Mouse (Mus musculus): ENCODE results near the gene Dok1. TPM values are rescaled to one million over a fixed set of nuclear protein-coding genes. Genes with fewer than 3 reads are reported as not detected.

Dok1 gene
- polyA plus RNA-seq, 1 experiment from 2014 or later: 30.0 TPM

DNA sequence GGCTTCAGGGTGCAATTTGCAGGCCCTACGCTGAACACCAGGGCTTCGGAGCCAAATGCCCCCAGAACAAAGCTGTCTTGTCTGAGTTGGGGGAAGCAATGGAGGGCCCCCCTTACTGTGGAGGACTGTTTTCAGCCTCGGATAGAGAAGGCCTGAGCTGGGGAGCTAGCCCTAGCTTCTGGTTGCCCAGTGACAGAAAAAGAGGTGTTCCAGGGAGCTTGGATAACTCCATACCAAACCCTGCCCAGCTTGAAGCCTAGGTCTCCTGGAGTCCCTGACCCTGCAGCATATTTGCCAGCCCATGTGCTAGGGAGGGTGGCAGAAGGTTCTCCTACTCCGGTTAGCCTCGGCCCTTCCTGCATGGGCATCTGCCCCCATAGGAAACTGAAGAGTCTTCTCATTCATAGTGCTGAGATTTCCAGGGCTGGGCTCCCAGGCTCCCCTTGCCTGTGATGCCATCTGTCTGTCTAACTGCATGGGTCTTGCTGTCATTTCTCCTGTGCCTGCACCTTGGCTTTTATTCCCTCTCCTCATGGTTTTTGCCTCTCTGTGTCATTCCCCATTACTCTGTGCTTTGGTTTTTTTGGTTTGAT lies 1.3 kb upstream of the Dok1 start:
- WGBS (ENCODE audit: missing documents): 95% methylated on average over 5 of the region's 5 CpGs
- Histone ChIP-seq H3K79me2 (ENCODE audit: inconsistent target) (peaks cover 25% of the 10 kb centered on the region), H3K4me3 (ENCODE audit: inconsistent target) (peak overlapping the region; percentile 99), H3K36me3 (ENCODE audit: inconsistent target) (peaks cover 24% of the 10 kb centered on the region; the same call in 1 of the 2 replicates), H3K27ac (0 out of 2 replicates have a peak overlapping the region, but pooled peaks have one; percentile 95)

DNA sequence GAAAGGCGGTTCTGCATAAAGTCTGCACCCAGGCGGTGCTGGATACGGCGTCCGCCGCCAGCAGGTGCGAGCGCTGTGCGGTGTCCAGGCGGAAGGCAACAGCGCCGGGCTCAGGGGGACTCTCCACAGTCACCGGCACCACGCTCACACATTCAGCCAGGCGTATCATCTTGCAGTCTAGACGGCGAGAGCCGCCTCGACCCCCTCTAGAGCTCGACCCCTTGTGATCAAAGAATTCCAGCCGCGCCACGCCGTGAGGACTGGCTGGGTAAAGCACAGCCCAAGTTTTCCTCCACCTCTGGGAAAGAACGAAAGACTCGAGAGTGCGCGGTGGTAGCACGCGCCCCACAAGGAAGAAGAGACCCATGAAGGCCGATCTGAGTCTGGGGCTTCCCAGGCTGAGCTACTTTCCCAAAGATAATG lies 491 bp downstream of the Dok1 start:
- Histone ChIP-seq H3K79me2 (ENCODE audit: inconsistent target) (peaks cover 25% of the 10 kb centered on the region), H3K27ac (peak overlapping the region; percentile 95), H3K36me3 (ENCODE audit: inconsistent target) (peaks cover 24% of the 10 kb centered on the region; the same call in 1 of the 2 replicates), H3K4me3 (ENCODE audit: inconsistent target) (peak overlapping the region; percentile 99)
- WGBS (ENCODE audit: missing documents): 1% methylated on average over 31 of the region's 31 CpGs

DNA sequence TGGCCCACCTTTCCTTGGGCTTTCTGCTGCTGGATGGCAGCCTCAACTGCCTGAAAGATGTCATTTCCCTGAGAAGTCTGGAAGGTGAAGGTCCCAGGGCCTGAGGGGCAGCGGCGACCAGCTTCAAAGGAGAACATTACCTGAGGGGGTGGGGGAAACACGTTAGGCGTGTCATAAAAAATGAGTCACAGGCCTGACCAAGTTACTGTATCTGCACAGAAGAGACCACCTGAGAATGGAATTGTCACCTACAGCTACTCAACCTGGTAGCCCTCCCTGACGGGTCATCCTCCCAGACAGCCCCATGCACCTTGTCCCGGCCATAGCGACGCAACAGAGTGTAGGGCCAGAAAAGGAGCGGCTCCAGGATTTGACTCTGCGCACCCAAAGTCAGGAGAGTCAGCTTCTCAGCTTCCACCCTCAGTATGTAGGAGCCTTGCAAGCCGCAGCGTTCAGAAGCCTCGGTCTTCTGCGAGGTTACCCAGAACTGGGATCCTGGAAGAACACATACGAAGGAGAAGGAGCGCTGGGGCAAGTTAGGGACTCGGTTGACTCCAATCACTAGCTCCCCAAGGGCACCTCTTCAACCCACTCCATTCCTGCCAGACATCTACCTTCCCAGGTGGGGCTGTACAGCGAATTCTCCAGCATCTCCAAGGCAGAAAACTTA lies 1.2 kb downstream of the Dok1 start:
- H3K4me3 ChIP-seq (ENCODE audit: inconsistent target): peak overlapping the region; percentile 99
- peaks cover 24% of the 10 kb centered on the region; the same call in 1 of the 2 replicates for H3K36me3 ChIP-seq (ENCODE audit: inconsistent target)
- WGBS (ENCODE audit: missing documents): 78% methylated on average over 16 of the region's 18 CpGs
- H3K79me2 ChIP-seq (ENCODE audit: inconsistent target): peaks cover 25% of the 10 kb centered on the region
- H3K27ac ChIP-seq: peak overlapping the region; percentile 95

DNA sequence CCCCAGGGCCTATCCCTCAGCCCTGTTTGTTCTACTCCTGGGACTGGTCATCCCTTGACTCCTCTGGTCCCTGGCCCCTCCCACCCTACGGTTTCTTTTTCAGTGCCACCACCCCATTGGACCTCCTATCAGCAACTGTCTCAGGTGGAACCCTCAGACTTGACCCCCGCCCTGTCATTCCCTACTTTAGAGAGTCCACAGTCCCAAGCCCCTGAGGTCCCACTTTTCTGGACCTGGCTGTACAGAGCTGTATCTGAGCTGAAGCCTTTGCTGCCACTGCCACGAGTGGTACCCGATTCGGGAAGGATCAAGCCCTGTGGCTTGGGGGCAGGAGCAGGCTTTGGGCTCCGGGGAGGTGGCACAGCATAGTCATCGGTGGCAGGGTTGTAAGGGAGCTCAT lies 2.2 kb downstream of the Dok1 start:
- Histone ChIP-seq H3K79me2 (ENCODE audit: inconsistent target) (peaks cover 25% of the 10 kb centered on the region), H3K4me3 (ENCODE audit: inconsistent target) (no peak overlapping the region), H3K36me3 (ENCODE audit: inconsistent target) (peaks cover 24% of the 10 kb centered on the region; the same call in 1 of the 2 replicates), H3K27ac (no peak overlapping the region)
- WGBS (ENCODE audit: missing documents): 91% methylated on average over 7 of the region's 7 CpGs

DNA sequence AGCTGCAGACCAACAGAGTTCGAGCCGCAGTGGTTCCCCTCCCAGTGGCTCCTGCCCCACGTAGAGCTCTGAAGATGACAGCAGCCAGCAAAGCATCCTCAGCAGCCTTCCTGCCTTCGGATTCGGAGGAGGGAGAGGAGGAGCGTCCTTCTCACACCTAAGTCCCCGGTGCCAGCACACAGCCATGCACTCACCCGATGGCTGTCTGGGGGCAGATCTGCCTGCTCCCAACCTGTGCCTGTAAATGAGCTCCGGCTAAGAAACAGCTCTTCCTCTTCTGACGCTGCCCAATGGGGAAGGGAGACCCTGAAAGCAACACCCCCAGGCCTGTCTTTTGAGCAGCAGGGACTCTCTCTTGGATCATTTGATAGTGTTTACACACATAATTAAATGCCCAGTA lies 3.5 kb downstream of the Dok1 start:
- peaks cover 24% of the 10 kb centered on the region; the same call in 1 of the 2 replicates for H3K36me3 ChIP-seq (ENCODE audit: inconsistent target)
- no peak overlapping the region for H3K27ac ChIP-seq
- WGBS (ENCODE audit: missing documents): 90% methylated on average over 10 of the region's 10 CpGs
- H3K4me3 ChIP-seq (ENCODE audit: inconsistent target): no peak overlapping the region
- H3K79me2 ChIP-seq (ENCODE audit: inconsistent target): peaks cover 25% of the 10 kb centered on the region

DNA sequence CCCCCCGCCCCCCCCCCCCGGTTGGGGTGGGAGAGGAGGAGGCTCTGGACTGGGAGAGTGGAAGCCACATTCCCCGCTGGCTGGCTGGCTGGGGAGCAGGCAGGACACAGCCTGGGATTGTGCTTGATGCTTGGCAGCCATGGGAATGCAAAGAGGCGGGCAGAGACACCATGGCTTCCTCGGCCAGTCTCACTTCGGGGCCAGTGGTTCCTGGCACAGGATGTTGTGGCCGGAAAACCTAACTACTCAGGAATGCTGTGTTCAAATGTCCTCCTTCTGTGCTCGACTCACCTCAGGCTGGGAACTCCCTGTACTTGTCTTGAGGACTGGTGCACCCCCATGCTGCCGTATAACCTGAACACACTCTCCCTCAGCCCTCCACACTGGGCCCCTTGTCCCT lies 5.6 kb downstream of the Dok1 start:
- Histone ChIP-seq H3K36me3 (ENCODE audit: inconsistent target) (peaks cover 24% of the 10 kb centered on the region; the same call in 1 of the 2 replicates), H3K4me3 (ENCODE audit: inconsistent target) (no peak overlapping the region), H3K27ac (no peak overlapping the region), H3K79me2 (ENCODE audit: inconsistent target) (peaks cover 19% of the 10 kb centered on the region)
- 55% methylated on average over 7 of the region's 9 CpGs for WGBS (ENCODE audit: missing documents)

DNA sequence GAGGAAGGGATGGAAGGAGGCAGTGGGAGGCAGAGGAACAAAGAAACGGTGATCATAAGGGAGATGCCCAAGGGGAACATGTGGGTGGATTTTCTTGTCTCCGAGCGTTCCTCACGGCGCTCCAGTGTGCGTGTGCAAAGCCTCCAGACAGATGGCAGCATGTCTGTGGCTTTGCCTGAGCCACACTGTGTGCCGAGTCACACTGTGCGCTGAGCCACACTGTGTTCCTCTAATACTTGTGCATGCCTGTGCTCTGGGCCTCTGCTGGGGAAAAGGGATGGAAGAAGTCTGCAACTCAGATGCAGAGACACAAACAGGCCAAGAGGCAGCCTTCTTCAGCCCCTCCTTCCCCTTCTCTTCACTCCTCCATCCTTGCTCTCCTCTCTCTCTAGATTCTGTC lies 6.0 kb downstream of the Dok1 start:
- 67% methylated on average over 8 of the region's 8 CpGs for WGBS (ENCODE audit: missing documents)
- Histone ChIP-seq H3K79me2 (ENCODE audit: inconsistent target) (peaks cover 15% of the 10 kb centered on the region), H3K4me3 (ENCODE audit: inconsistent target) (no peak overlapping the region), H3K27ac (no peak overlapping the region), H3K36me3 (ENCODE audit: inconsistent target) (peaks cover 24% of the 10 kb centered on the region; the same call in 1 of the 2 replicates)

DNA sequence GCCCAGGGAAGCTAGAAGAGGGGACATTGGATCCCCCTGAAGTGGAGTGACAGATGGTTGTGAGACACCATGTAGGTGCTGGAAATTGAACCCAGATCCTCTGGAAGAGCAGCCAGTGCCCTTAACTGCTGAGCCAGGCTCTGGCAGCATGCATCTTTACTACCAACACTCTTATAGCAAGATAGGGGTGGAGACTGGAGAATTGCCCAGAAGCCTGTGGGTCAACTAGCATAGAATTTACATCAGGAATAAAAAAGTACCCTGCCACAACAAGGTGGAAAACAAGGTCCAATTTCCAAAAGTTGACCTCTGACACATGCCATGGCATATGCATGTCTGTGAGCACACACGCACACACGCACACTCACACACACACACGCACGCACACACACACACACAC lies 8.1 kb downstream of the Dok1 start:
- Histone ChIP-seq H3K27ac (no peak overlapping the region), H3K4me3 (ENCODE audit: inconsistent target) (no peak overlapping the region), H3K36me3 (ENCODE audit: inconsistent target) (peaks cover 5% of the 10 kb centered on the region; the same call in 1 of the 2 replicates), H3K79me2 (ENCODE audit: inconsistent target) (no peaks in the 10 kb centered on the region)
- no CpG with 5 or more reads among the region's 4 CpGs for WGBS (ENCODE audit: missing documents)

DNA sequence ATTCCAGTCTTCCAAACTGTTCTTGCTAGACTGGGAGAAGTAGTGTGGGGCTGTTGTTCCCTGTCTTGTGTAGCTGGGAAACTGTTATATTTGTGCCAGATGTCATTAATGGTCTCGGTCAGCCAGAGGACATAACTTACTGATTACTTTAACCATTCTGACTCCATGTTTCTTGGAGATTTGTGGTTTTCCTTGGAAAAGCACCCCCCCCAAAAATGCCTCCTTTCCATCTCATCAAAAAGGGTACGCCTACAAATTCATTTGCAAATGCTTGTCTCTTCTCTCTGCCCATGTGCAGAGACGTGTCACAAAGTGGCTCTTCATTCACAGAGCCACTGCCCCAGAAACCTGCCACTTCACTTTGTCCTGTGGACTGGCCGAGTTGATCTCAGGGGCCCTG lies 8.8 kb downstream of the Dok1 start:
- no peak overlapping the region for H3K27ac ChIP-seq
- H3K36me3 ChIP-seq (ENCODE audit: inconsistent target): no peaks in the 10 kb centered on the region
- H3K79me2 ChIP-seq (ENCODE audit: inconsistent target): no peaks in the 10 kb centered on the region
- WGBS (ENCODE audit: missing documents): 62% methylated on average over 4 of the region's 4 CpGs
- H3K4me3 ChIP-seq (ENCODE audit: inconsistent target): no peak overlapping the region

DNA sequence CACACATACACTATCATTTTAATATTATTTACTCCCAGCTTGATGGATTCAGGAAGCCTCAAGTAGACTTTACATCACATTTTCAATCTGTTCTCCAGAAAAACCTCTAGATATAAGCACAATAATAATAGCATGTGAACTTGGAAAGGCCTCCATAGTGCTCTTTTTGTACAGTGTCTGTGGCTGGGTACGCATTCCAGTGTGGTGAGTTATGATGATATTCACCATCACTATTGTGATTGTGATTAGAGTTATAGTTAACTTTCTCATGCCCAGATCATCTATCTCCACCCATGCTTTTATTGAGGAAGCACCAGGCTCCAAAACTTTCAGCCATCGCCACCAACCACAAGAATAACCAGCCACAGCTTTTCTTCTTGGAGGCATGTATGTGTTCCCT lies 9.5 kb downstream of the Dok1 start:
- WGBS (ENCODE audit: missing documents): 89% methylated on average over 2 of the region's 2 CpGs
- H3K27ac ChIP-seq: no peak overlapping the region
- H3K4me3 ChIP-seq (ENCODE audit: inconsistent target): no peak overlapping the region
- no peaks in the 10 kb centered on the region for H3K36me3 ChIP-seq (ENCODE audit: inconsistent target)
- no peaks in the 10 kb centered on the region for H3K79me2 ChIP-seq (ENCODE audit: inconsistent target)

DNA sequence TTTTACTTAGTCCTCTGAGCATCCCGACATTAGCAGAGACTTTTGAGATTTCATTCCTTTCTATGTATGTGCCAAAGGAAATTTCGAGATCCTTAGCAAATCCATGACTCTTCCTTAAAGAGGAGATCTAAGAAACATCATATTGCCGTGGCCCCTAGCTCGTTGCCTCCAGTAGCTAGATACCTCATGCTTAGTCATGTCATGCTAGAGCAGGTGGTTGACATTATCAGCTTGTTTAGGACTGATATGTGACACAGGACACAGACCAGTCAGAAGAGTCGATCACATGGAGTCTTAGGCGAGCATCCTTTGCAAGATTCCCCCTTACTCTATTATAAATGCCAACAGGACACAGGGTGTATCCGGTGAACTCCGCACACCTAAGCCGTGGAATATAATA lies 10.3 kb downstream of the Dok1 start:
- no peak overlapping the region for H3K27ac ChIP-seq

DNA sequence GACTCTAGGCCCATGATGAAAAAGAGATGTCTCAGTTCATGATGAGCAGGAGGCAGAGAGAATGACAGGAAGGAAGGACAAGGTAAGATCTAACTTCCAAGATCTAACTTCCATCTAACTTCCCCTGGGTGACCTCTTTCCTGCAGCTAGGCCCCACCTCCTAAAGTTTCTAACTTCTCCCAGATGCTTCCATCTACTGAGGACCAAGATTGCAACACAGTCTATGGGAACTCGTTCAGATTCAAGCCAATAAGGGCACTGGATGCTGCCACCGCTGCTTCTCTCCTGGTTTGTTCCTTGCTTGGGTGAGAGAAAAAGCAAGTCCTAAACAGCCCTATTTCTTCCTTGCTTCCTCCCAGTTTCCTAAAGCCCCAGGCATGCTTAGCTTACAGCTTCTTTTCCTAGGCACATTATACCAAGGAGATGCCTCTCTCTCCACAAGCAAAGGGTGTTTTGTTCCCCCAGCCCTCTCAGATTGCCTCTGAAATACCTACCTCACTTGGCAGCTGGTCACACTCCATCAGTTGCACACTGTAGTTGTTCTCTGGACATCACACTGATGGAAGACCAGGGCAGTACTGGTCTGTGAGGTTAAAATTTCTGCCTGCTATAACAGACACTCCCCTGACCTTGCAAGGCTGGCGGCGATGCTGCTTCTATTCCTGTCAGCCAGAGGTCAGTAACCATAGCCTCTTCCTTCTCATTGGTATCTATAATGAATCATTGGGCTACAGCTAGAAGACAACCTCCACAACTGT lies 12.3 kb downstream of the Dok1 start:
- Histone ChIP-seq H3K36me3 (ENCODE audit: inconsistent target) (no peaks in the 10 kb centered on the region), H3K27ac (no peak overlapping the region), H3K79me2 (ENCODE audit: inconsistent target) (no peaks in the 10 kb centered on the region), H3K4me3 (ENCODE audit: inconsistent target) (no peak overlapping the region)
- WGBS (ENCODE audit: missing documents): 66% methylated on average over 4 of the region's 4 CpGs

More for the DNA sequence above, 10.3 kb downstream of the Dok1 start:
- H3K36me3 ChIP-seq (ENCODE audit: inconsistent target): no peaks in the 10 kb centered on the region
- WGBS (ENCODE audit: missing documents): 96% methylated on average over 9 of the region's 9 CpGs
- H3K79me2 ChIP-seq (ENCODE audit: inconsistent target): no peaks in the 10 kb centered on the region
- H3K4me3 ChIP-seq (ENCODE audit: inconsistent target): no peak overlapping the region

DNA sequence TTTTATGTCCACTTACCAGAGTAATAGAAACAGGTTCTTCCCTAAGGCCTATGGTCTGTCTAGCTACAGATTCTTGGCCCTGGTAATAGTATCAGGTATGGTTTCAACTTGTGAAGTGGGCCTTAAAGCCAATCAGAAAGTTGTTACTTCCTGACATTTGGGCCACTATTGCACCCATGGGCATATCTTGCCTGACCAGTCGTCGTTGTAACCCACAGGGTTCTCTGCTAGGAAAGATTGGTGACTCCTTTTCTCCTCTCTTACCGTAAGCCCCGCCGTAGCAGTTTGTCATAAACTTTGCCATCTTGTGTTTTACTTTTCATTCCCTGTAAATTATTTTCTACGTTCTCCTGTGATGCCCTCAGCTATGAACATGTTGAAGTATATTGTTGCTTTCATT lies 13.2 kb downstream of the Dok1 start:
- Histone ChIP-seq H3K36me3 (ENCODE audit: inconsistent target) (no peaks in the 10 kb centered on the region), H3K79me2 (ENCODE audit: inconsistent target) (no peaks in the 10 kb centered on the region), H3K4me3 (ENCODE audit: inconsistent target) (no peak overlapping the region), H3K27ac (no peak overlapping the region)
- 87% methylated on average over 6 of the region's 6 CpGs for WGBS (ENCODE audit: missing documents)

DNA sequence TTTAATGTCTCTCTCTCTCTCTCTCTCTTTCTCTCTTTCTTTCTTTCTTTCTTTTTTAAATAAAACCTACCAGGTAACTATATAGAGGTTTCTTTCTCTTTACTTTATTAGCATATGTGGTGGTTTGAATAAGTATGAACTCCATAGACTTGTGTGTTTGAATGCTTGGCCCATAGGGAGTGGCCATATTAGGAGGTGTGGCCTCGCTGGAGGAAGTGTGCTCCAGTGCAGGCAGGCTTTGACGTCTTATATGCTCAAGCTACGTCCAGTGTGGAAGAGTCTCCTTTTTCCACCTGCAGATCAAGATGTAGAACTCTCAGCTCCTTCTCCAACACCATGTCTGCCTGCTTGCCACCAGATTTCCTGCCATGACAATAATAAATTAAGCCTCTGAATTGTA lies 14.2 kb downstream of the Dok1 start:
- Histone ChIP-seq H3K4me3 (ENCODE audit: inconsistent target) (no peak overlapping the region), H3K79me2 (ENCODE audit: inconsistent target) (no peaks in the 10 kb centered on the region), H3K27ac (no peak overlapping the region), H3K36me3 (ENCODE audit: inconsistent target) (no peaks in the 10 kb centered on the region)
- 90% methylated on average over 3 of the region's 3 CpGs for WGBS (ENCODE audit: missing documents)

DNA sequence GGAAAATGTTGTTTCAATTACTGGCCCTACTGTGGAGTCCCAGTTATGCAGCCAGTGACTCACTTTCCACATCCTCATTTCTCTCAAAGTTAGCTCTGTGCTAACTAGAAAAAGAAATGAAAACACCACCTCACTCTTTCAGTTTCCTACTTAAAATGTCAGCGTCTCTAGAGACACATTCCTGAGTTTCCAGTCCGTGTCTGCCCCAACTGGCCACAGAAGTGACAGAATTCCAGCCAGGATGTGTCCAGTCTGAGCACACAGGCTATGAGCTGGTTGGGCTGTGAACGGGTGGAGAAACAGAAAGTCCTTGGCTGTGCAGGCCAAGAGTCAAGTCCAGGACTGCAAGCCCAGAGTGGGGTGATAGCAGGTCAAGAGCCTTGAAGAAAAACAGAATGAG lies 16.1 kb downstream of the Dok1 start:
- WGBS (ENCODE audit: missing documents): 43% methylated on average over 3 of the region's 3 CpGs
- Histone ChIP-seq H3K79me2 (ENCODE audit: inconsistent target) (no peaks in the 10 kb centered on the region), H3K4me3 (ENCODE audit: inconsistent target) (no peak overlapping the region), H3K36me3 (ENCODE audit: inconsistent target) (no peaks in the 10 kb centered on the region), H3K27ac (peak overlapping the region; percentile 85)
